Mouse (Mus musculus): ENCODE results near the gene Gm44579. TPM values are rescaled to one million over a fixed set of nuclear protein-coding genes. Genes with fewer than 3 reads are reported as not detected.

Gm44579 gene
- polyA plus RNA-seq, 1 experiment = not detected

DNA sequence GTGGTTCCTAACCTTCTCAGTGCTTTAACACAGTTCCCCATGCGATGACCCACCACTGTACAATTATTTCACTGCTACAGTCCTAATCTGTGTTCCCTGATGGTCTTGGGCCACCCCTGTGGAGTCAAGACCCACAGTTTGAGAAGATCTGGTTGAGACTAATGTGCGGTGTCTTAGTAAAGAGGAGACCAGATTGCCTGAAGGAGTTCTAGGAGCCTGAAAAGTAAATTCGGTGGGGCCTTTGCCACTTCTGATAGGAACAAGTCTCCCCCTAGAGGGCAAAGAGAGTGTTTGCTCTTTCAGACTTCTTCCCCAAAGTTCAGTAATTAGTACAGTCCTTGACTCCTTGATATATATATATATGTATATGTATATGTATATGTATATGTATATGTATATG is 67.2 kb downstream of the Gm44579 start:
- peak; percentile 64 for TF ChIP-seq CTCF (IDR thresholded peaks at IDR 0.05; ENCODE audit: borderline replicate concordance, extremely low read depth, insufficient read depth, insufficient read length)
- TF ChIP-seq POLR2A (IDR thresholded peaks at IDR 0.05; ENCODE audit: borderline replicate concordance, extremely low read depth, insufficient read depth, insufficient read length, poor library complexity, severe bottlenecking) = no peak
- peak; percentile 74 for DNase-seq (ENCODE audit: low read depth)

GRCm38 (mm10) chr15:98152916-98153315 is 67.9 kb downstream of the Gm44579 start:
- peak; percentile 26 for DNase-seq (ENCODE audit: low read depth)
- TF ChIP-seq CTCF (IDR thresholded peaks at IDR 0.05; ENCODE audit: borderline replicate concordance, extremely low read depth, insufficient read depth, insufficient read length) (no peak), POLR2A (IDR thresholded peaks at IDR 0.05; ENCODE audit: borderline replicate concordance, extremely low read depth, insufficient read depth, insufficient read length, poor library complexity, severe bottlenecking) (no peak)

DNA sequence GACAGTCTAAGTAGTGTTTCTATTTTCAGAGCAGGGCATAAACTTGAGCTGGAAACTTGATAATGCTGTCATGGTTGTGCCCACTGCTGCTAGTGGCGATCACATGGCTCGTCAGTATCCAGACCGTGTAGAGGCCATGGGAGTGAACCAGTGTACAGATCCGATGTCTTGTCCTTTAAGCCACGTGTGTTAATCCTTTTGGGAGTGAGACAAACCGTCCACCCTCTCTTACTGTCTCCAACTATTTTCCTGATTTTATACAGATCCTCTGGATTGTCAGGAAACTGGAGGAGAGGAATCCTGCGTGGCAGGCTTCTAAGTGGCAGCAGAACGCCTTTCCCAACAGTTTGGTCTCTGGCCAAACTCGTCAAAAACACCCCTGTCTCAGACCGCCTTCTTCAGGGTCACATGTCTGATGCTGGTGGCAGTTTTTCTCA is 71.6 kb downstream of the Gm44579 start:
- no peak for TF ChIP-seq POLR2A (IDR thresholded peaks at IDR 0.05; ENCODE audit: borderline replicate concordance, extremely low read depth, insufficient read depth, insufficient read length, poor library complexity, severe bottlenecking)
- TF ChIP-seq CTCF (IDR thresholded peaks at IDR 0.05; ENCODE audit: borderline replicate concordance, extremely low read depth, insufficient read depth, insufficient read length) = no peak
- no peak for DNase-seq (ENCODE audit: low read depth)

DNA sequence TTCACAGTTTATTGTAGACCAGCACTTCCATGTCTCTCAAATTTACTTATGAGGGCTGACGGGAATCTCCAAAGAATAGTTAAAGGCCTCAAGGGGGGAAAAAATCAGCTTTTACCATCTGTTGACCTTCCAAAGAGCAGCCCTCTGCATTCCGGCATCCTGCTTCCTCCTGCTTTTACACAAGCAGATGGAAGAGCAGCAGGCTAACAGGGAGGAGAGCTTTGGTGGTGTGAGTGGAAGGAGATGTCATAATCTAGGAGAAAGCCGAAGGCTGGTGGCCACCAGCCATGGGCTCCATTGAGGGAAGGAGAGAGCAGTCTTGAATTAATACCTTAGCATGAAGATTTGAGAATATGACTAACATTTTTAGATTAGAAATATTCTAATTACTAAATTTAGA is 72.4 kb downstream of the Gm44579 start:
- no peak for DNase-seq (ENCODE audit: low read depth)
- TF ChIP-seq POLR2A (IDR thresholded peaks at IDR 0.05; ENCODE audit: borderline replicate concordance, extremely low read depth, insufficient read depth, insufficient read length, poor library complexity, severe bottlenecking) (no peak), CTCF (IDR thresholded peaks at IDR 0.05; ENCODE audit: borderline replicate concordance, extremely low read depth, insufficient read depth, insufficient read length) (no peak)

DNA sequence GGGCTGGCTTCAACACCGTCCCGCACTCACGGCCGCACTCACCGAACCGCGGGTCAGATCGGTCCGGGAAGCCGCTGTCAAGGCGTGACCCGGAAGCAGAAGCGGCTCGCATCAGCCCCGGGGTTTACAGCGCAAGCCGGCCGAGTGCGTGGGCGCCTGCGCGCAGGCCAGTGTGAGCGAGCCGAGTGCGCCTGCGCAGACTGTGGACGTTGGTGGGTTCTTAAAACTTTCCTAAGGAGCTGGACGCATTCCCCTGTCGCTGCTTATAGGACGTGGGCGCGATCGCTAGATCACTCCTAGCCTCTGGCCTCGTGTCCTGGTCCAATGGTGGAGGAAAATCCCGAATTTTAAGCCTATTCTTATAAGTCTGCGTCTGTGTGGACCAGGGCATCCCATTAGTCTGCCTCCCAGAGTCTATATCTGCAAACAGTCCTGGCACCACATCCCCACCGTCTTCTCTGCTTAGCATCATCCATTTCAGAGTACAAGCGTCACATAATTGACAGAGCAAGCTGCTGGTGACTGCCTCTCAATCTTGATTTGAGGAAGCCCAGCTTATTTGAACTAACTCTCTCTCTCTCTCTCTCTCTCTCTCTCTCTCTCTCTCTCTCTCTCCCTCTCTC is 75.1 kb downstream of the Gm44579 start:
- TF ChIP-seq POLR2A (IDR thresholded peaks at IDR 0.05; ENCODE audit: borderline replicate concordance, extremely low read depth, insufficient read depth, insufficient read length, poor library complexity, severe bottlenecking) (peak; percentile 63; the same call in 1 of the 2 replicates), CTCF (IDR thresholded peaks at IDR 0.05; ENCODE audit: borderline replicate concordance, extremely low read depth, insufficient read depth, insufficient read length) (no peak)
- peak; percentile 98 for DNase-seq (ENCODE audit: low read depth)

DNA sequence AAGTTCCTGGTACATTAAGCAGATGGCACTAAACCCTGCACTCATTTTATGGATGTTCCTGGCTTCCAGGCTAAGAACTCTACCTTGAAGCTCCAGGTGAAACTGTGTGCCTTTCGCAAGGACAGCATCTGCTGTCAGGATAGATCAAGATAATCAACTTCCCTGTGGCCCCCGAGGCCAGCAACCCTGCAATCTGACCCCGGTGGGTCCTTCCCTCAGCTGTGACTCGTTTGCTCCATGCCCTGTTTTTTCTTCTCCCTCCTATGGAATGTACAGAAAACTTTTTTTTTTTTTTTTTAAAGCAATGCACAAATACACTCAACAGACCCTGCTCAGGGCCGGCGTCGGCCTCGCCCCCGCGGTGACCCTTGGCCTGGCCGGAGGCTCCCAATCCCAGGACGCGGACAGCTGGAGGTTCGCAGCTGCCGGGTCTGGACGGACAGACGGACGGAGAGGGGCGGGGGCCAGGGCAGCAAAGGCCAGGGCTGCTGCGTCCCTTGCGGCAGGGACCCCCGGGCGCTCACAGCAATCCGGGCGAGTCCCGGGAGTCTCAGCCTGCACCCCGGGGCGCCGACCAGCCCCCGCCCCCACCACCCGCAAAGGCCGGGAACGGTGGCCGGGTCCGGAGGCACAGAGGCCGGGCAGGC is 75.8 kb downstream of the Gm44579 start:
- TF ChIP-seq POLR2A (IDR thresholded peaks at IDR 0.05; ENCODE audit: borderline replicate concordance, extremely low read depth, insufficient read depth, insufficient read length, poor library complexity, severe bottlenecking) (no peak), CTCF (IDR thresholded peaks at IDR 0.05; ENCODE audit: borderline replicate concordance, extremely low read depth, insufficient read depth, insufficient read length) (no peak)
- DNase-seq (ENCODE audit: low read depth) = peak; percentile 19

DNA sequence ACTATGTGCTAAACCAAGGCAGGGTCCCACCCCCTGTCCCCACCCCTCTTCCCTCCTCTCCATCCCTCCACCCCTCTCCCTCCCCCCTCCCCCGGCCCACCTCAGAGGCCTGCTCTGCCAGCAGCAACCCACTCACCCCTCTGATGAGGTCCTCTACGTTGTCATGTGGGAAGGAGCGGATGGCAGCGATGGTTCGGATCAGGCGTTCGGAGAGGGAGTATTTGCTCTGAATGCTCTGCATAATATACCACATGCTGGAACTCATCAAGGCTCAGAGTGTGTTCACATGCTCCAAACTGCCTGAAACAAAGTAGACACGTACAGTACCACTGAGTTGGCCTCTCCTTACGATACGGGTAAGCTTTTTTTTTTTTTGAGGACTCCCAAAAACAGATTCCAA is 78.3 kb downstream of the Gm44579 start:
- DNase-seq (ENCODE audit: low read depth) = no peak
- no peak for TF ChIP-seq CTCF (IDR thresholded peaks at IDR 0.05; ENCODE audit: borderline replicate concordance, extremely low read depth, insufficient read depth, insufficient read length)
- no peak for TF ChIP-seq POLR2A (IDR thresholded peaks at IDR 0.05; ENCODE audit: borderline replicate concordance, extremely low read depth, insufficient read depth, insufficient read length, poor library complexity, severe bottlenecking)

- DNase-seq (ENCODE audit: low read depth) = no peak
- no peak for TF ChIP-seq POLR2A (IDR thresholded peaks at IDR 0.05; ENCODE audit: borderline replicate concordance, extremely low read depth, insufficient read depth, insufficient read length, poor library complexity, severe bottlenecking)
- TF ChIP-seq CTCF (IDR thresholded peaks at IDR 0.05; ENCODE audit: borderline replicate concordance, extremely low read depth, insufficient read depth, insufficient read length) = no peak
Measured at GRCm38 (mm10) chr15:98140809-98141208, 80.0 kb downstream of the Gm44579 start.

DNA sequence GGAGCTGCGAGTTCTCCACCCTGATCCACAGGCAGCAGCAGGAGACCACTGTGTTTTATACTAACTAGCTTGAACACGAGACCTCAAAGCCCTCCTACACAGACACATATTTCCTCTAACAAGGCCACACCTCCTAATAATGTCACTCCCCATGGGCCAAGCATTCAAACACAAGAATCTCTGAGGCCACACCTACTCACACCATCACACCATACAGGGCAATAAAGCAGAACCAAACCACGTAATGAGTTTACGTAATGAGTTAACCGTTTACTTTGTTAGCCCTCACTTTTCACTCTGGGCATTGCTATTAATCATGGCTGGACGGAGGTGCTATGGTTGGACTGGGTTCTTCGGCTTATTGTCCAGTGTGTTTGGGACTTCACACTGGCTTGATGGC is 81.0 kb downstream of the Gm44579 start:
- no peak for DNase-seq (ENCODE audit: low read depth)
- TF ChIP-seq CTCF (IDR thresholded peaks at IDR 0.05; ENCODE audit: borderline replicate concordance, extremely low read depth, insufficient read depth, insufficient read length) = no peak
- TF ChIP-seq POLR2A (IDR thresholded peaks at IDR 0.05; ENCODE audit: borderline replicate concordance, extremely low read depth, insufficient read depth, insufficient read length, poor library complexity, severe bottlenecking) = no peak

GRCm38 (mm10) chr15:98136871-98137270 is 83.9 kb downstream of the Gm44579 start:
- no peak for DNase-seq (ENCODE audit: low read depth)
- TF ChIP-seq POLR2A (IDR thresholded peaks at IDR 0.05; ENCODE audit: borderline replicate concordance, extremely low read depth, insufficient read depth, insufficient read length, poor library complexity, severe bottlenecking) = no peak
- no peak for TF ChIP-seq CTCF (IDR thresholded peaks at IDR 0.05; ENCODE audit: borderline replicate concordance, extremely low read depth, insufficient read depth, insufficient read length)

Other genes starting within 250 kb of the Gm44579 start
- 60.2 and 78.5 TPM in 2 replicates for gene Col2a1, start 216.3 kb downstream of the Gm44579 start, polyA plus RNA-seq (2012; rRNA removed)
- gene Pfkm, start 128.4 kb downstream of the Gm44579 start, polyA plus RNA-seq (2012; rRNA removed) = 96.7 and 102 TPM in 2 replicates
- 20.0 and 25.3 TPM in 2 replicates for gene Senp1, start 127.2 kb downstream of the Gm44579 start, polyA plus RNA-seq (2012; rRNA removed)
- gene Asb8, start 55.4 kb downstream of the Gm44579 start, polyA plus RNA-seq (2012; rRNA removed) = 53.9 and 60.1 TPM in 2 replicates
- gene Ccdc184, start 53.8 kb downstream of the Gm44579 start, polyA plus RNA-seq (2012; rRNA removed) = 43.2 and 59.2 TPM in 2 replicates
- not detected in 2 replicates for gene Olfr288, start 25.4 kb downstream of the Gm44579 start, polyA plus RNA-seq (2012; rRNA removed)
- gene Olfr287, start 79 bp upstream of the Gm44579 start, polyA plus RNA-seq (2012; rRNA removed) = not detected in 2 replicates
- not detected in 2 replicates for gene Olfr286, start 13.5 kb upstream of the Gm44579 start, polyA plus RNA-seq (2012; rRNA removed)
- not detected in 2 replicates for gene H1fnt, start 36.3 kb upstream of the Gm44579 start, polyA plus RNA-seq (2012; rRNA removed)
- 7.7 and 13.9 TPM in 2 replicates for gene Zfp641, start 75.2 kb upstream of the Gm44579 start, polyA plus RNA-seq (2012; rRNA removed)
- not detected in 2 replicates for gene Olfr285, start 96.4 kb upstream of the Gm44579 start, polyA plus RNA-seq (2012; rRNA removed)
- not detected in 2 replicates for gene Olfr284, start 120.0 kb upstream of the Gm44579 start, polyA plus RNA-seq (2012; rRNA removed)
- gene Olfr283, start 160.0 kb upstream of the Gm44579 start, polyA plus RNA-seq (2012; rRNA removed) = not detected in 2 replicates
- not detected in 2 replicates for gene Olfr282, start 210.2 kb upstream of the Gm44579 start, polyA plus RNA-seq (2012; rRNA removed)
- not detected in 2 replicates for gene Olfr281, start 231.6 kb upstream of the Gm44579 start, polyA plus RNA-seq (2012; rRNA removed)
- not detected in 2 replicates for gene OR5BS1P, start 248.9 kb upstream of the Gm44579 start, polyA plus RNA-seq (2012; rRNA removed)